Mouse (Mus musculus) olfactory bulb, adult 2 months (tissue): ENCODE data around the gene Mrpl50.

Experiments
- CTCF ChIP-seq: fragments of 200-500 bp; IDR thresholded peaks from 2 replicates; pipeline ENCODE4 v1.5.1; 2012; ENCODE audit warnings: low read depth, mild to moderate bottlenecking, low read length, moderate library complexity; ENCODE audit not compliant: insufficient read depth
- POLR2A ChIP-seq: fragments of 200-500 bp; IDR thresholded peaks from 2 replicates; pipeline ENCODE4 v1.6.1; 2012; ENCODE audit warnings: mild to moderate bottlenecking, low read depth, low read length, moderate library complexity; ENCODE audit not compliant: insufficient read depth

DNA sequence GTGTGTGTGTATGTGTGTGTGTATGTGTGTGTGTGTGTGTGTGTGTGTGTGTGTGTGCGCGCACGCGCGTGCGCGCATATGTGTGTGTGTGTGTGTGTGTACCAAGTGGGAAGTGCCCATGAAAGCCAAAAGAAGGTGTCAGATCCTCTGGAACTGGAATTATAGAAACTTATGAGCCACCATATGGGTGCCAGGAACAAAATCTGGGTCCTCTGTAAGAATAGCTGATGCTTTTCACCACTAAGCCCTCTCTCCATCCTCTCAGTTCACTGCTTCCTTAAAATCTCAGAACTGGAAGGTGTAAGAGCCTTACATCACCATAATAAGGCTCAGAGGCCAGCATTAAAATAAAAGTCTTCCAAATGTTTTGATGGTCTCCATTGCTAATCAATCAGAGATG lies 36.5 kb upstream of the Mrpl50 start:
- TF ChIP-seq POLR2A (no peak), CTCF (no peak)
